ENCODE assay signal across 17 mouse cellular contexts in the genomic region with DNA sequence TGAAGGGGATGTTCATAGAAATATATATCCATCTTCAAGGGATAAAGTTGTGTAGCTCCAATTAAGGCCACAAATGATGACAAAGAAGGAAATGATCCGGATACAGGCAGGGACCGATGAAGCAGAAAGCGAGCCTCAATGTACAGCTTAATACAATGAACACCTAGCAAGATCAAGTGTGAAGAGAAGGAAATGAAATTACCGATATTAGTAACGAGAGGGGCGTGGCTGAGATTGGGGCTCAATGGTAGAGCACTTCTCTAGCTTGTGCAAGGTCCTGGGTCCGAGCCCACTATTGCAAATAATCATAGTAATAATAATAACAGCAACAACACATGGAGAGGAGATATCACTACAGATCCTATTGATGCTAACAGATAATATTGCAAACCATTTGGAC.
"Had no signal": no experiment of that assay in that cellular context is flagged by ENCODE, and none has a peak within 500 bp of the region (broad histone marks: within the 10 kb centered on the region; RNA-seq: fewer than 3 reads in every experiment).

No protein-coding gene starts in this region.

- H3K4me1 ChIP-seq: neural tube, embryonic 12.5 days had no signal

- H3K9me3 ChIP-seq: liver, embryonic 12.5 days; lung, embryonic 15.5 days; megakaryocyte, embryonic 14.5 days; midbrain, embryonic 13.5 days; neural tube, embryonic 12.5 days had no signal

- H3K9ac ChIP-seq: liver, embryonic 12.5 days; liver, embryonic 14.5 days; lung, embryonic 15.5 days; midbrain, embryonic 13.5 days; neural tube, embryonic 12.5 days had no signal

- H3K4me2 ChIP-seq: liver, embryonic 12.5 days; lung, embryonic 15.5 days; midbrain, embryonic 11.5 days; midbrain, embryonic 13.5 days; neural tube, embryonic 12.5 days had no signal

- H3K27ac ChIP-seq: liver, embryonic 14.5 days; lung, embryonic 15.5 days; midbrain, embryonic 13.5 days; neural tube, embryonic 12.5 days had no signal

- DNase-seq: lung, adult 2 months; lung, postnatal 14 days; lung, postnatal 36 days; right cerebral cortex, postnatal 14 days; thymus, adult 18-20 months; thymus, postnatal 14 days; thymus, postnatal 36 days had no signal

- H3K27me3 ChIP-seq: liver, embryonic 12.5 days; lung, embryonic 15.5 days; megakaryocyte, embryonic 14.5 days; midbrain, embryonic 13.5 days; neural tube, embryonic 12.5 days had no signal

- H3K4me3 ChIP-seq: liver, embryonic 12.5 days; lung, embryonic 15.5 days; midbrain, embryonic 13.5 days; myocyte; neural tube, embryonic 12.5 days had no signal

- H3K36me3 ChIP-seq: liver, embryonic 12.5 days; lung, embryonic 15.5 days; midbrain, embryonic 13.5 days; neural tube, embryonic 12.5 days had no signal

- ATAC-seq: liver, embryonic 12.5 days; lung, postnatal 0 days; midbrain, embryonic 13.5 days; midbrain, embryonic 16.5 days had no signal
